In the genomic region with DNA sequence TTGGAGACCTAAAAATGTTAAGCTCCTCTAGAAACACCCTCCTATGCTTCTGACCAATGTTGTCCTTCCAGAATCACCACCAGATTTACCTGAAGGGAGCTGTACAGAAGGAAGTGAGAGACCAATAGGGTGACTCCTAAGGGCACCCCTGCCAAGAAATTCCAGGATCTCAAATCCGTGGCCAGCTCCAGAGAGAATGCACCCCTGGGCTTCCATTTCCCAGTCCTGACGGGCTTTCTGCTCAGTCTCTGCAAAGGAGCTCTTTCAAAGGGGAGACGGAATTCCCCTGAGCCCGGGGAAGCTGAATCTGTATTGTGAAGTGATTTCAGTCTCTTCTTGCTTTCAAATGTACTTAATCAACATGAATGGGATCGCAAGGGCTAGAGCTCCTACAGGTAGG, we compare ENCODE assay signal across 19 mouse cellular contexts. TPM values are rescaled to one million over a fixed set of nuclear protein-coding genes. Genes with fewer than 3 reads are reported as not detected.
A peak's percentile ranks its signal among the peaks of the same experiment; 100 is the strongest.
DNase-seq lines count a peak whose midpoint lies in the region; ATAC-seq and TF ChIP-seq lines count a peak whose summit lies in the region.
"Had no signal": no experiment of that assay in that cellular context is flagged by ENCODE, and none has a peak within 500 bp of the region (broad histone marks: within the 10 kb centered on the region; RNA-seq: fewer than 3 reads in every experiment).

No protein-coding gene starts in this region.

- H3K4me2 ChIP-seq in hindbrain, postnatal 0 days (ENCODE audit: low read depth, low read length): no peak overlapping the region
- H3K4me2 ChIP-seq in hindbrain, embryonic 12.5 days (replicated peaks): no peak overlapping the region
- peak overlapping the region; percentile 6; the same call in 1 of the 2 replicates for H3K4me2 ChIP-seq in midbrain, postnatal 0 days (ENCODE audit: low read depth, low read length, poor library complexity, severe bottlenecking)
- H3K4me2 ChIP-seq: embryonic facial prominence, embryonic 15.5 days; forebrain, embryonic 12.5 days; heart, embryonic 12.5 days had no signal

- no peak overlapping the region for H3K4me3 ChIP-seq in gastrocnemius, adult 2 months
- H3K4me3 ChIP-seq in hindbrain, postnatal 0 days (ENCODE audit: low read length): no peak overlapping the region
- H3K4me3 ChIP-seq in hindbrain, embryonic 12.5 days: no peak overlapping the region
- H3K4me3 ChIP-seq in midbrain, postnatal 0 days (ENCODE audit: low read depth, low read length): no peak overlapping the region
- H3K4me3 ChIP-seq: embryonic facial prominence, embryonic 15.5 days; erythroblast, embryonic 14.5 days; forebrain, embryonic 12.5 days; heart, adult 2 months; heart, embryonic 12.5 days had no signal

- WGBS in hindbrain, postnatal 0 days: 28% methylated on average over 5 of the region's 5 CpGs
- WGBS in hindbrain, embryonic 12.5 days: 30% methylated on average over 5 of the region's 5 CpGs
- whole genome bisulfite sequencing in midbrain, postnatal 0 days: 21% methylated on average over 5 of the region's 5 CpGs

- no peaks in the 10 kb centered on the region for H3K36me3 ChIP-seq in hindbrain, postnatal 0 days (ENCODE audit: insufficient read depth, low read length)
- no peaks in the 10 kb centered on the region for H3K36me3 ChIP-seq in hindbrain, embryonic 12.5 days
- H3K36me3 ChIP-seq in midbrain, postnatal 0 days (ENCODE audit: insufficient read depth, low read length): no peaks in the 10 kb centered on the region
- H3K36me3 ChIP-seq: embryonic facial prominence, embryonic 15.5 days; forebrain, embryonic 12.5 days; heart, embryonic 12.5 days had no signal

- H3K9me3 ChIP-seq in hindbrain, postnatal 0 days (ENCODE audit: low read length): no peaks in the 10 kb centered on the region
- no peaks in the 10 kb centered on the region for H3K9me3 ChIP-seq in hindbrain, embryonic 12.5 days (replicated peaks)
- H3K9me3 ChIP-seq in midbrain, postnatal 0 days (ENCODE audit: low read length): no peaks in the 10 kb centered on the region
- H3K9me3 ChIP-seq: embryonic facial prominence, embryonic 15.5 days; forebrain, embryonic 12.5 days; heart, embryonic 12.5 days had no signal

- TF ChIP-seq POLR2A in brain, embryonic 14.5 days (IDR thresholded peaks at IDR 0.05; ENCODE audit: borderline replicate concordance, extremely low read depth, insufficient read depth, insufficient read length, poor library complexity, severe bottlenecking): no peak

- DNase-seq in gastrocnemius, adult 2 months: no peak
- DNase-seq in gastrocnemius, postnatal 10 days: no peak
- peak; percentile 31 for DNase-seq in hindbrain, postnatal 0 days (ENCODE audit: low spot score)
- DNase-seq in brain, embryonic 14.5 days (ENCODE audit: low read depth): peak; percentile 17
- DNase-seq in midbrain, postnatal 0 days (ENCODE audit: low spot score): no peak
- DNase-seq in embryo, embryonic 10.5 days (ENCODE audit: low spot score): no peak
- DNase-seq: adrenal gland, adult 2 months; adrenal gland, postnatal 25 days; cerebellum, adult 2 months; cerebellum, postnatal 10 days; embryo, embryonic 11 days; heart, adult 2 months had no signal

- H3K27me3 ChIP-seq in hindbrain, postnatal 0 days (ENCODE audit: insufficient read depth, low read length): no peaks in the 10 kb centered on the region
- H3K27me3 ChIP-seq in hindbrain, embryonic 12.5 days: no peaks in the 10 kb centered on the region
- no peaks in the 10 kb centered on the region for H3K27me3 ChIP-seq in midbrain, postnatal 0 days (ENCODE audit: insufficient read depth, low read length)
- H3K27me3 ChIP-seq: embryonic facial prominence, embryonic 15.5 days; forebrain, embryonic 12.5 days; heart, embryonic 12.5 days had no signal

- TF ChIP-seq CTCF in gastrocnemius, adult 2 months (IDR thresholded peaks at IDR 0.05): no peak
- TF ChIP-seq CTCF in hindbrain, postnatal 0 days (IDR thresholded peaks at IDR 0.05; ENCODE audit: low read depth): no peak
- no peak for TF ChIP-seq CTCF in brain, embryonic 14.5 days (IDR thresholded peaks at IDR 0.05; ENCODE audit: borderline replicate concordance, extremely low read depth, insufficient read depth, insufficient read length)
- TF ChIP-seq CTCF in midbrain, postnatal 0 days (IDR thresholded peaks at IDR 0.05): no peak

- H3K9ac ChIP-seq in hindbrain, postnatal 0 days (replicated peaks; ENCODE audit: low read length): no peak overlapping the region
- H3K9ac ChIP-seq in hindbrain, embryonic 12.5 days: no peak overlapping the region
- H3K9ac ChIP-seq in midbrain, postnatal 0 days (replicated peaks; ENCODE audit: low read length, poor library complexity, severe bottlenecking): no peak overlapping the region
- H3K9ac ChIP-seq: embryonic facial prominence, embryonic 15.5 days; forebrain, embryonic 12.5 days; heart, embryonic 12.5 days had no signal

- H3K27ac ChIP-seq in gastrocnemius, adult 2 months: peak overlapping the region; percentile 12; the same call in 1 of the 2 replicates
- 0 out of 2 replicates have a peak overlapping the region, but pooled peaks have one; percentile 3 for H3K27ac ChIP-seq in hindbrain, postnatal 0 days
- H3K27ac ChIP-seq in hindbrain, embryonic 12.5 days: no peak overlapping the region
- no peak overlapping the region; the same call in 1 of the 2 replicates for H3K27ac ChIP-seq in midbrain, postnatal 0 days (ENCODE audit: low read depth, low read length)
- H3K27ac ChIP-seq: embryonic facial prominence, embryonic 15.5 days; forebrain, embryonic 12.5 days; heart, adult 2 months had no signal

- peaks cover 12% of the 10 kb centered on the region; the same call in 1 of the 2 replicates for H3K4me1 ChIP-seq in hindbrain, postnatal 0 days (ENCODE audit: insufficient read depth, low read length)
- H3K4me1 ChIP-seq in hindbrain, embryonic 12.5 days: peaks cover 48% of the 10 kb centered on the region
- H3K4me1 ChIP-seq in midbrain, postnatal 0 days (ENCODE audit: insufficient read depth, low read length): no peaks in the 10 kb centered on the region; the same call in 1 of the 2 replicates

- intact Hi-C loops in gastrocnemius, adult 2 months (cut with DNase I): no loop called here

- ATAC-seq in hindbrain, postnatal 0 days: no peak
- ATAC-seq in hindbrain, embryonic 12.5 days (ENCODE audit: low FRiP score): no peak
- no peak for ATAC-seq in midbrain, postnatal 0 days (ENCODE audit: low FRiP score)
- ATAC-seq: inflammation-experienced regulatory T-cells, adult 6 months; intestine, postnatal 0 days had no signal

RNA-seq across cellular contexts. Expression of a gene that starts 43.4 kb away (rescaled TPM):
- total RNA-seq in gastrocnemius, adult 2 months (2021): 10 to 100 TPM; 35.4 to 40.7 TPM
- total RNA-seq in gastrocnemius, postnatal 10 days (2021): 10 to 100 TPM; 27.9 TPM
- total RNA-seq in hindbrain, postnatal 0 days (2014; rRNA removed): 23.5 and 28.0 TPM in 2 replicates
- 20.6 and 22.2 TPM in 2 replicates for polyA plus RNA-seq in hindbrain, postnatal 0 days (2015; fragmentation: Nextera tagmentation; extraction: Ambion mirVana)
- 29.6 and 38.0 TPM in 2 replicates for polyA plus RNA-seq in hindbrain, embryonic 12.5 days (2016; fragmentation: Nextera tagmentation; extraction: Ambion mirVana)
- polyA plus RNA-seq in brain, embryonic 14.5 days (2012; rRNA removed): 37.2 and 38.3 TPM in 2 replicates
- 25.6 and 26.6 TPM in 2 replicates for total RNA-seq in midbrain, postnatal 0 days (2014; rRNA removed)
- polyA plus RNA-seq in midbrain, postnatal 0 days (2015; fragmentation: Nextera tagmentation; extraction: Ambion mirVana): 23.5 and 23.6 TPM in 2 replicates
- polyA plus RNA-seq: erythroblast, embryonic 14.5 days; inflammation-experienced regulatory T-cells, adult 6 months had no signal

Comparison
In these comparisons a context has a peak if more than half of its experiments do, and no peak if none do; other contexts are left out.
1. H3K27ac ChIP-seq: peak in gastrocnemius, adult 2 months (single experiment) and hindbrain, postnatal 0 days (single experiment); none in hindbrain, embryonic 12.5 days (single experiment) and midbrain, postnatal 0 days (single experiment).
2. DNase-seq: peak in hindbrain, postnatal 0 days (single experiment) and brain, embryonic 14.5 days (single experiment); none in gastrocnemius, adult 2 months (single experiment), gastrocnemius, postnatal 10 days (single experiment), midbrain, postnatal 0 days (single experiment) and embryo, embryonic 10.5 days (single experiment).